Mouse (Mus musculus) urinary bladder, postnatal 14 days (tissue): ENCODE data around the gene Nsd2.
A peak's percentile ranks its signal among the peaks of the same experiment; 100 is the strongest.

ENCODE experiments used
- DNase-seq: peaks from one replicate; pipeline ENCODE4 v3.0.0; 2021; ENCODE audit warnings: low spot score

Nsd2 gene

DNA sequence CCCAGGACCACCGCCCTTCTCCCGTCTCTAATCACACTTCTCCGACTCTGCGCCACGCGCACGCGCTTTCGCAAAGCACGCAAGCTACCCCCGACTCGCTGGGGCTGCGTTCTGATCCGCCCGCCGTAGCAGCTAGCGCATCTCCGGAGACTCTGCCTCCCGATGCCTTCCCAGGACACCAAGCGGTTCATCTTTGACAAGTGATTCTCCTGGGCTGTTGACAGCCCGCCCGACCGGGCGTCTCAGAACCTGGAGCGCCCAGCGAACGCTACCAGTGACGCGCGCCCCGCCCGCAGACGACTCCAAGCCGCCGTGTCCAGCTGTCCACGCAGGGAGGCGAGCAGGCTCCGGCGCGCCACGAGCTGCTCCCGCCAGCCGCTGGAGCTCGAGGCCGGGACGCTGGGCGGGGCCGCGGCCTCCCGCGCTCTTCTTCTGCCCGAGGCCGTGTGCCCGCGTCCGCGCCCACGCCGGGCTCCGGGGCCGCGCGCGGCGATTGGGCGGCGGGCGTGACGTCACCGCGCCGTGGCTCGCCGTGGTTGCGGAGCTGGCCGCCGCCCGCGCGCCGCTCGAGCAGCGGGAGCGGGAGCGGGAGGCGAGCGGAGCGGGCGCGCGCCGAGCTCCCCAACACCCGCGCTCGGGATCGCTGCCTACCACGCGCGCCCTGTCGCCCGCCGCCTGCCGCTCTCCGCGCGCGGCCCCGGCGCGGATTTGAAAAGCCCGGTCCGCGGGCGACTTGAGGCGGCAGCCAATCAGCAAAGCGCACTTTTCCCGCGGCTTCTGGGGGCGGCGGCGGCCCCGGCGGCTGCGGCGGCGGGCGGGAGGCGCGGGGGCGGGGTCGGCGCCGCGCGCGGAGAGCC, at the start of gene Nsd2:
TSS of gene Nsd2 (plus strand) at position 850 of the 857 bp plus-strand sequence.
- DNase-seq = peak; percentile 87

DNA sequence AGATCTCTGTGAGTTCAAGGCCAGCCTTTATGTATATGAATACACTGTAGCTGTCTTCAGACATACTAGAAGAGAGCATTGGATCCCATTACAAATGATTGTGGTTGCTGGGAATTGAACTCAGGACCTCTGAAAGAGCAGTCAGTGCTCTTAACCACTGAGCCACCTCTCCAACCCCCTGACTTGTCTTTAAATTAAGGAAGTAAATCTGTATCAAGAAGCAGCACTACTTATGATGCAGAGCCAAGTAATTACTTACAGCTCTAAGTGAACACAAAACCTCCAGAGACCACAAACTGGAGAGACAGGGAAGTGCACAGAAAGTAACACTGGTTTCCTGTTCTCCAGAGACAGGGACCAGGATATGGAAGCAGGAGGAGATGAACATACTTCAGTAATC, 43.3 kb upstream of the Nsd2 start:
- DNase-seq = no peak

DNA sequence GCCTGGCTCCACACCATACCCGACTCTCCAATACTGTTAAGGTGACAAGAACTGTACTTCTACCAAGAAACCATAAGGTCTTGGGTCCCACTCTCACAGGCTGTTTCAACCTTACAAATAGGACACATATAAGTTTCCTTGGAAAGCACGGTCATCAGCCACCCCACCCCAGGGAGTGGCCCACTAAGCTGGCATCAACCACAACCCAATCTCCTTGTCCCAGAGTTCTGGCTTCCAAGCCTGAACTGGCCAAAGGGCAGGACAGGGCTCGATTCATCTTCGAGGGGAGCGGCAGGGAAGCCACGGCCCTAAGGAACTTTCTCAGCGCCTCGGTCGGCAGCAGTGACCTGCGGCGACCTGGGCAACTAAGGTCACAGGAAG, 38.6 kb upstream of the Nsd2 start:
- DNase-seq = no peak

DNA sequence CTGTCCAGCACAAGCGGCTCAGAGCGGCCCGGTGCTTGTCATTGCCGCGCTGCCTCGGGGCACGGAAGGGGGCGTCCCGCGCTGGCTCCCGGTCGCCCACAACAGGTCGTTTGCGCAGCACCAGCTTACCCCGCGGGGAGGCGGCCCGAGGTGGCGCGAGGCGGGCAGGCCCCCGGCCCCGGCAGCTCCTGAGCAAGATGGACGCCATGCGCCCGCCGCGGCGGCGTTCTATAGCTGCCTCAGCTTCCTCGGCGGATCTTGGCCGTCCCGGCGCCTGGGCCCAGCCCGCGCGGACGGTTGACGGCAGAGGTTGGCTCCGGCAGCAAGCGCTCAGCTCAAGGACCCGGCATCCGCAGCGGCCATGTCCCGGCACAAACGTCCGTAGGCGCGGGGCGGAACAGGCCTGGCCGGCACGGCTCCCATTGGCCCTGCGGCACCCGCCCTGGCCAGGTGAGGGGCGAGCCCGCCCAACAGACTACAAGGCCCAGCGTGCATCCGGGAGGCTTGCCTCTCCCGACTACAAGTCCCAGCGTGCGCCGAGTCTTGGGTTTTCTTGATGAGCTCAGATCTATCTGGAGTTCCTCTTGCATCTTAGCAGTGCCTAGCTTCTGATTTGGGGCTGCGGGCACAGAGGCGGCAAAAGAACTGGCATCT, 38.1 kb upstream of the Nsd2 start, which contains the start of gene Letm1:
TSS of gene Letm1 (minus strand) at position 473 of the 654 bp plus-strand sequence.
- DNase-seq = peak; percentile 94

DNA sequence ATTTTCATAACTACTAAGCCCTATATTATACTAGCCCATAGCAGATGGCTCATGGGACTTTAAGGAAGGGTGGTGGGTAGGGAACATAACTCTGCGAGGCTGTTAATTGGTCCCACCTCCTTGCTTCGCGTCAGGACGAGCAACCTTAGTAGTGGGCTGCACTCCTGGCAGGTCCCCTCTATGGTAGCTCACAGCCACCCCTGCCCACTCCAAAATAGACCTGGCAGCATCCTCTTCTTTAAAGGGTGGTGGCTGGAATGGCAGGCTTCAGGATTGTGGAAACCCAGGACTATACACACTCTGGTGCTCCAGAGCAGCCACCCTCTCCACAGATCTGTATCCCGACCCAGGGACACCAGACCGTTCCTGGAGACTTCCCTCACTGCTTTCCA, 37.5 kb upstream of the Nsd2 start:
- no peak for DNase-seq

DNA sequence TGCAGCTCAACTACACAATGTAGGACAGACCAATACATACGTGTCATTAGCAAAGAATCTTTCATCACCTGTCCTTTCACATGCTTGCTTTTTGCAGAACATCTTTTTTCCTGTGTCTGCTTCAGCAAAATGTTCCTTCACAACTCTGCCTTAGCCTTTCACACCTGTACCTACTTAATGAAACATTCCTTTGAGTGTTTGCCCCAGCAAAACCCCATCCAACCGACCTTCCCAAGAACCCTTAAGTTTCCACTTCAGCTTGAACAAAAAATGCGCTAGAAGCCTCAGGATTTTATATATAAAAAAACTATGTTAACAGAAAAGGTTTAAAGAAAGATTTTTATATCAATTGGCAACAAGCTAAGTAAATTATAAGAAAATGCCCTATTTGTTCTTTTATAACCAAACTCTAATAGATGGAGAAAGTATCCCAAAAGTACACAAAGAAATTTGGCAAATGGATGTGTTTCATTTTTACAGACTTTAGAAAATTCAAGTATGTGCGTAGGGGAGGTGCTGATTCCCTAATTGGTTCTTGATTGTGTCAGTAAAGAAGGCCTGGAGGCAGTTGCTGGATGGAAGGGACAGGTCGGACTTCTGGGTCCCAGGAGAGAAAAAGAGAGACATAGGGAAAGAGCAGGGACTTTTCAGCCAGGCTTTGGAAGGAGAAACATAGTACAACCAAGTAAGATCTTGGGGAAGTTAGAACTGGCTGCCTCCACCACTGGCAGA, 28.4 kb upstream of the Nsd2 start:
- DNase-seq = no peak

DNA sequence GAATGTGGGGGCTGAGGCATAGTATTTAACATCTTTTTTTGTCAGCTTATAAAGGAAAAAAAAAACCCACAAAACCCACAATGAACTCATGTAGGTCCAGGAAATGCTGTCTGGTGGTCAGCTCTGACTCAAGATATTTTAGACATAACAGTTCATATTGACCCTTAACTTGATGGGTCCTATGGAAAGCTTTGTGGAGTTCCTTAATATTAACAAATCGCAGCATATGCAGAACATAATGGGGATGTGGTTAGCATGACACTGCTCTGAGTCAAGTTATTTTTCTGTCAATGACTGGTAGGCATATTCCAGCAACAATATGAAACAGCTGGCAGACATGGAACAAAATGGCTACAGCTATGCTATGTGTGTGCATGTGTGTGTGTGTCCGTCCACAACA, 17.2 kb upstream of the Nsd2 start:
- no peak for DNase-seq

DNA sequence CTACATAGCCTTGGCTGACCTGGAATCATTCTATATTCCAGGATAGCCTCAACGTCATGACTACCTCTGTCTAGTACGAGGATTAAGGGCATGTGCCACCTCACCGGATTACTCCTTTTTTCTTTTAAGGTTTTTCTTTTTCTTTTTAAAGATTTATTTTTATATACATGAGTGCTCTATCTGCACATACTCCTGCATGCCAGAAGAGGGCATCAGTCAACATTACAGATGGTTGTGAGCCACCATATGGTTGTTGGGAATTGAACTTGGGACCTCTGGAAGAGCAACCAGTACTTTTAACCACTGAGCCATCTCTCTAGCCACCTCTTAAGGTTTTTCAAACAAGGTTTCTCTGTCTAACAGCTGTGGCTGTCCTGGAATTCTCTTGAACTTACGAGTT, 9.0 kb upstream of the Nsd2 start:
- no peak for DNase-seq

DNA sequence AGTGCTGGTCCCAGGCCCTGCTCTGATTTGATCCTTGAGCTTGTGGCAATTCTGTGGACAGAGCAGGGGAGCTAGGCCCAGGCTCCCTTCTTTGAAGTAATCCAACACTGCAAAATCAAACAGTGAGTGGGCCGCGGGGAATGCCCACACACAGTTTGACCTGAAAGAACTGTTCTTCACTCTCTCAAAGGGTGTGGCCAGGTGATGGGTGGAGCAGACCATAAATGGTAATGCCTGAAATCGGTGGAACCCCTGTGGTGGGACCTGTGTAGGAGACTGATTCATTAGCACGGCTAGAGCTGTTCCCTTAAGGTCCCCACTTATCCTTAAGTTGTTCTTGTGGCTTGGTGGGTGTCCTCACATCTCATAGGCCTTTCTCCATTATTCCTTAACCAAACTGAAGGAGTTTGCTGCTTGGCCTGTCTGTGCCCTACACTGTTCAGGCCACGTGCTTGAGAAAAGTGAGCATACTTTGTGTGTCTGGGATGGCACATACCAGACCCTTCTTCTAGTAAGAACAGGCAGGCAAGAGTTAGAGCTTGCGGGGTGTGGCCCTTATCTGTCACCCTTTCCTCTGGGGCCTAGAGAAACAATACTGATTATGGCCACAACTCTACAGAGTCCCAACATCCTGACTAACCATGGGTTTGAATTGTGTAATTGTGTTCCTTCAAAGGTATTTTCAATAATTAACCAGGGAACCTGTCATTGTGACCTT, 4.4 kb upstream of the Nsd2 start:
- no peak for DNase-seq

DNA sequence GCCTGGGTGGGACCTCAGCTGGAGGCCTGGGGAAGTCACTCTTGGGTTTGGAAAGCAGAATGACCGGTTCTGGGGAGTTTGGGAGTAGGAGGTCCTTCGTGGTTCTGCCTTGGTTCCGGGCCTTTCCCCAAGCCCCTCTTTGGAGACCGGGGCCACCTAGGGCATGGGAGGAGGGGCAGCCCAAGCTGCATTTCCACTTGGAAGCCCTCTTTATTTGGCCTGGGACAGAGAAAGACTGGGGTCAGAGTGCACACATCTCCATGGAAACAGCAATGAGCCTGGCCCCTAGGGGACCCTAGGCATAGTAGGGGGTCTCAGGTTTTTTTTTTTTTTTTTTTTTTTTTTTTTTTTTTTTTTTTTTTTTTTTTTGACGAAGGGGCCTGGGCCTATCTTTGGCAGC, 2.4 kb upstream of the Nsd2 start:
- no peak for DNase-seq

DNA sequence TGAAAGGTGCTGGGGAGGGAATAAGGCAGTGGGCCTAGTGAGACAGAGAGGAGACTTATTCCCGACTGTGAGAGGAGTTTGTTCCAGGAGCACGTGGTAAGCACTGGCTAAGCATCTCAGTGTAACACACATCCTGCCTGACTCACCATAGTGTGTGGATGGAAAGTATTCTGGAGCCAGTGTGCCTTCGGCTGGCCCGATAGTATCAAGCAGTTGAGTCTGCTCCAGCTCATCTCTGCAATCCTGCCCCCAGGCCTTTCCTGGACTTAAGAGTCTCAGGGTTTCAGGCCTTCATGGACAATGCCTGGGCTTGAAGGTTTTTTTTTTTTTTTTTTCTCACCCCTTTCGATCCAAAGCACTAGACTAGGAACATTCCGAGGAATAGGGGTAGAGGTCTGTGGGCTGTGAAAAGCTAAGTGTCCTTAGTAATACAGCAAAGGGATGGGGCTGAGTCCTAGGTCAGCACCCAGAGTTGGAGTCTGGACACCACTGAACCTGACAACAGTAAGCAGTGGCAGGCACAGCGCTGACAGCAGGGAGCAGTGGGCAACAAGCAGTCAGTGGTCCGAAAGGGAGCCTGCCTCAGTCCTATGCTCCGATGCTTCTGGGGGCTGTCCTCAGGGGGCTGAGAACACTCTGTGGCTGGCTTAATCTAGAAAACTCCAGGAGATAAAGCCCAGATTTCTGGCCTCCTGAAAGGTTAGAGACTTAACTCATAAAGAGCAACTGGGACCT, 1.2 kb upstream of the Nsd2 start:
- peak; percentile 35 for DNase-seq

DNA sequence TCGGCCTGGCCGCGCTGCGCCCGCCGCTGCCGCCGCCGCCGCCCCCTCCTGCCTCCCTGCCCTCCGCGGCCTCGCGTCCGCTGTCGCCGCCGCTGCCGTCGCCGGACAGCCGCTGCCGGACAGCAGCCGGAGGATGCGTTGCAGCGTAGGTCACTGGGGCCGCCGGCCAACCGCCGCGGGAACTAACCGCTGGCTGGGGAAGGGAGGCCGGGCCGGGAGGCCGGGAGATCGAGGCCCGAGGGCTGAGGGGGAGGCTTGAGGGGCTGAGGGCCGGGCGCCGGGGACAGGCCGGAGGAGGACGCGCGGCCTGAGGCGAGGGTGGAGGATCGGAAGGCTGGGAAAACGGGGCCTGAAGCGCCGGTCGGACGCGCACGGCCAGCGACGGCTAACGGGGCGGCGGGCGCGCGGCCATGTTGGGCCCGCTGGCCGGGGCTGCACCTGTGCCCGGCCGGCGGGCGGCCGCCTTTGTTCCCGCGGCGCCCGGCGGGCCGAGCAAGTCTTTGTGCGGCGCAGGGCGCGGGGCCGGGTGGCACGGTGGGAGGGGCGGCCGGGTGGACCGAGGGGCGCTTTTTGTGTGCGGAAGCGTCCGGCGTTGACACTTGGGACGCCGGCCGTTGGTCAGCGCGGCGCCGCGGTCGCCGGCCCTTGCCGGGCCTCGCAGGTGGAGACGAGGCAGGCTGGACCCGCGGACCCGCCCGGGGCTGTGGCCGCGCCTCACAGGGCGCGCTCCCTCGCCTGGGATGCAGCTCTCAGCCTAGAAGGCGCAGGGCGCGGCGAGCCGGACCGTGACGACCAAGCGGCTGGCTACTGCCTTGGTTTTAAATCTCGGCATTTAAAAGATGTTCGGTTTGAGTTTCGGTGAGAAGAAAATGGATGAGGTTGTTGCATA, 452 bp downstream of the Nsd2 start:
- DNase-seq = peak; percentile 61

DNA sequence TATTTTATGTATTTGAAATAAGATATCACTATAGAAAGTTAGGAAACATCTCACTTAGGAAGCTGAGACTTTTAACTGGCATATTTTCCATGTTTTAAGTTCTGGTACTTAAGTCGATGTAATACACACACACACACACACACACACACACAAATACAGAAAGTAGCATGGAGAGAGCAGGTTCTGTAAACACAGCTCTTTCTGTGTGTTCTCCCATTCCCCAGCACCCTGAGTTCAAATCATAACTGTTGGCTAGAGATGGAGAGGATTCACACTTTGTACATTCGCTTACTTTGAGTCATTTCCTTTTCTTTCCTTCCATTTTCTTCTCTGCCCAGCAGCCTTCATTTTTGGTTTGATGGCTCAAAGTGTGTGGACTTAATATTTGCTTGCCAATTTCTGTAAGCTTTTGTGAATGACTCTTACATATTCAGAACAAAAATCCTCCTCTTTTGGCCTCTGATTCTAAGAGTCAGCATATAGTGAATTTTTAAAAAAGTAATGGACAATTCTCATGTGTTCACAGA, 1.4 kb downstream of the Nsd2 start:
- no peak for DNase-seq

DNA sequence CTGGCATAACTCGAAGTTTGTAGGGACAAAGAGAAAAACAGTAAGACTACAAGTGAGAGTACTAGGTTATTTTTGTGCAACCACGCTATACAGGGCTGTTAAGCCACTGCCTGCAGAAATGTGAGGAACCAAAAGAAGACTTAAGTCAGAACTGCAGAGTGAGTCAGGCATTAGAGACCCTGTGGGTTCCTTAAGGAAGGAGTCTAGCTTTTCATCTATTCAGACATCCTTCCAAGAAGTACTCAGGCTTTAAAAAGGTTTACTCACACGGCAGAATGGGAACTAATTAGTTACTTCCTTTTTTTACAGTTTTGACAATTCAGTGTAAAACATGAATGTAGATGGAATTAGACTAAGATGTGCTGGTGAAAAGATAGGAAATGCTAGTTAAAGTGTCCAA, 1.9 kb downstream of the Nsd2 start:
- DNase-seq = no peak

DNA sequence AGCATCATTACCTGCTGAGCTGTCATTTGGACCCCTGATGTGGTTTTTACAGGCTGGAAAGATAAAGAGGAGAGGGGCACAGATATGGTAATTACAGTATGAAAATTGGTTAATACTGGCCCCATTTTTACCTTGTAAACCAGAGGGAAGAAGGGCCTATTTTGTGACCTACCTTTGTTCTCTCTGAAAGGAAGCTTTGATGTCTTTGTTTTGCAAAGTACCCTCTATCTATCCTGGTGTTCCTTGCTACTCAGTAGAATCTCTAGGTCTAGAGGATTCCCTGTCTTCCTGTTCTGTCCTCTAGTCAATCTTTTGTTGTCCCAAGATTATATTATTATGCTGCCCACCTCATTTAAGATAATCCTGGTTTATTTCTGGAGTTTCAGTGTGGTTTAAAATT, 5.5 kb downstream of the Nsd2 start:
- DNase-seq = no peak

DNA sequence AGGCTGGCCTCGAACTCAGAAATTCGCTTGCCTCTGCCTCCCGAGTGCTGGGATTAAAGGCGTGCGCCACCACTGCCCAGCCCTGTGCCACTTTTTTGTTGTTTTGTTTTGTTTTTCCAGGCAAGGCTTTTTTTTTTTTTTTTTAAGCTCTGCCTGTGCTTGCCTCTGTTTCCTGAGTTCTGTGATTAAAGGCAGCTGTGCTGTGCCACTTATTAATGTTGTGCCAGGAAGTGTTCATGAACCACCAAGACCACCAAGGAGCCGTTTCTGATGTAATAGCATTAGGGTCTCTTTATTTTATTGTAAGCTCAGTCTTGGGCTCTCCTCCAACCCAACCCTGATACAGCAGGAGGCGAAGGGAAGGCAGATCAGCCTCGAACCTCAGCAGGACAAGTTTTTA, 7.6 kb downstream of the Nsd2 start:
- DNase-seq = no peak

DNA sequence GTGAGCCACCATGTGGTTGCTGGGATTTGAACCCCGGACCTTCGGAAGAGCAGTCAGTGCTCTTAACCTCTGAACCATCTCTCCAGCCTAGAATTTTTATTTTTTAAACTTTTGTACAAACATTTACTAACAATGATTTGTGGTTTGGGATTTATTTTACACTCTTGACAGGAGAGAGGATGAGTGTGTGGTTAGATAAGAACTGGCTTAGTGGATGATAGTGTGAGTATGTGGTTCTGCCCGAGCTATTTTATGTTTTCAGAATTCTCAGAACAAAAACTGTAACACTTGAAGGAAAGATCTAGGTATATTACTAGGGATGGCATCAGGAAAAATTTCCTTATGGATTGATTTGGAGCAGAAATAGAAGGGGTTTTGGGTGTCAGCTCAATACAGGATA, 9.4 kb downstream of the Nsd2 start:
- no peak for DNase-seq

DNA sequence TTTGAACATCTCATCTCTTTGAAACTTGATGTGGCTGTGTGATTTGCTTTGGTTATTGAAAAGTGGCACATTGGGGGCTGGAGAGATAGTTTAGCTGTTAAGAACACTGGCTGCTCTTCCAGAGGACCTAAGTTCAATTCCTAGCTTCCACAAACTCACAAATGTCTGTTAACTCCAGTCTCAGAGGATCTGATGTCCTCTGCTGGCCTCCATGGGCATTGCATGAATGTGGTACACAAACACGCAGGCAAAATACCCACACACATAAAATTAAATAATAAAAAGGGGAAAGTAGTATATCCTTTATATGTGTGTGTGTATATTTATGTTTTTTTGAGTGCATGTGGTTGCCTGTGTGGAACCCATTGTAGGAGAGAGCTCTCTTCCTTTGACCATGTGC, 10.3 kb downstream of the Nsd2 start:
- no peak for DNase-seq

DNA sequence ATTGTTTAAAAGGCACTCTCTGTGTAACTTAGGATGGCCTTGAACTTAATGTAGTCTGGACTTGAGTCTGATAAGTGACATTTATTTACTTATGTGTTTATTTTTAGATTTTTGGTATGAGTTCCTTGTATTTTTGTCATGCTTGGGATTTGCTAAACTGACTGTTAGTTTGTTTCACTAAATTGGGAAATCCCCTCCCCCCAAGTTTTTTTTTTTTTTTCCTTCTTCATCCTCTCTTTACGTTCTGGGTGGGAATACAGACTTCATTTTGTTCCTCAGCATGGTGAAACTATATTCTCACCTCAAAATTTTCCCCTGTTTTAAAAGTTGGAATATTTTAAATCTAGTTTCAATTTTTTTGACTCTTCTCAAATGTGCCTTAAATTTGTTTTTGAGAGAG, 20.8 kb downstream of the Nsd2 start:
- DNase-seq = no peak

DNA sequence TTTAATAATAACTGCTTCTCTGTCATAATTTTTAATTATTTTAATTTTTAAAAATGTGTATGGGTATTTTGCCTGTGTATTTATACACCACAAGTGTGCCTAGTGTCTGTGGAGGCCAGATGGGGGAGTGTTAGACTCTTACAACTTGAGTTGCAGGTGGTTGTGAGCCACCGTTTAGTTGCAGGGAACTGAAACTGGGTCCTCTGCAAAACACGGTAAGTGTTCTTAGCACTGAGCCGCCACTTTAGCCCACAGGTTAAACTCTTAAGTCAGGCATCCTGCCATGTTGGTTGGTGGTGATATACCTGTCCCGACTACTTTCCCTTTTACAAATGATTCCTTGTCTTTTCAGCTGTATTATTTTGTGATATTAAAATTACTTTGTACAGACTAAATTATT, 22.0 kb downstream of the Nsd2 start:
- no peak for DNase-seq
